Comparison of ENCODE assay signal across 9 mouse cellular contexts in genomic region chr10:66807261-66807968, GRCm38 (mm10).
DNase-seq lines count a peak whose midpoint lies in the region; ATAC-seq and TF ChIP-seq lines count a peak whose summit lies in the region.
"Had no signal": no experiment of that assay in that cellular context is flagged by ENCODE, and none has a peak within 500 bp of the region (broad histone marks: within the 10 kb centered on the region; RNA-seq: fewer than 3 reads in every experiment).

No protein-coding gene starts in this region.

- H3K27me3 ChIP-seq in lung, embryonic 16.5 days (ENCODE audit: control insufficient read depth, insufficient read depth, low read depth, low read length): no peaks in the 10 kb centered on the region

- DNase-seq in ES-E14 (ENCODE audit: low read depth, low spot score): peak; percentile 38
- DNase-seq in brain, adult 2 months (ENCODE audit: low read depth, low spot score): peak; percentile 87
- peak; percentile 29 for DNase-seq in fibroblast of lung, adult 2 months (ENCODE audit: low read depth)
- DNase-seq in heart, postnatal 14 days: peak; percentile 69 to 79
- peak; percentile 78 to 83 for DNase-seq in kidney, postnatal 4 days
- DNase-seq in ovary, postnatal 14 days (ENCODE audit: low spot score): peak; percentile 60

- in situ Hi-C loops in ES-E14 (cut with MboI; ENCODE audit: low sequenced_read_pairs in 2 of 2, unreplicated experiment in 2 of 2): no loop called here

- 46% methylated on average over 16 of the region's 16 CpGs for WGBS in lung, embryonic 16.5 days

- no peak overlapping the region for H3K27ac ChIP-seq in ES-E14 (ENCODE audit: insufficient read depth, low read depth, low read length, poor library complexity, severe bottlenecking)
- no peak overlapping the region for H3K27ac ChIP-seq in lung, embryonic 16.5 days (ENCODE audit: low read length)
- H3K27ac ChIP-seq: limb, embryonic 12.5 days had no signal

- intact Hi-C loops in heart, postnatal 14 days (cut with DNase I): loop anchor here (2.0 kb wide), 1 partner anchor 65 kb away; no protein-coding TSS in a partner anchor

- H3K4me3 ChIP-seq in ES-E14 (ENCODE audit: insufficient read depth in 1 of 2, low read depth in 1 of 2, low read length in 2 of 2, poor library complexity in 1 of 2, severe bottlenecking in 1 of 2): no peak overlapping the region
- no peak overlapping the region for H3K4me3 ChIP-seq in lung, embryonic 16.5 days (ENCODE audit: low read length)
- H3K4me3 ChIP-seq: limb, embryonic 12.5 days had no signal

- 0 out of 2 replicates have a peak overlapping the region, but pooled peaks have one; percentile 37 for H3K9ac ChIP-seq in ES-E14 (ENCODE audit: insufficient read depth, low read depth, low read length, poor library complexity, severe bottlenecking)
- no peak overlapping the region for H3K9ac ChIP-seq in lung, embryonic 16.5 days (ENCODE audit: low read length)
- H3K9ac ChIP-seq: limb, embryonic 12.5 days had no signal

- no peak overlapping the region for H3K4me2 ChIP-seq in lung, embryonic 16.5 days (ENCODE audit: low read depth, low read length)
- H3K4me2 ChIP-seq: limb, embryonic 12.5 days had no signal

- no peaks in the 10 kb centered on the region for H3K9me3 ChIP-seq in ES-E14 (ENCODE audit: control insufficient read depth, insufficient read depth, low read depth, low read length)
- no peaks in the 10 kb centered on the region for H3K9me3 ChIP-seq in lung, embryonic 16.5 days (ENCODE audit: control insufficient read depth, low read length)

- H3K36me3 ChIP-seq in ES-E14 (ENCODE audit: control insufficient read depth, insufficient read depth, low read length, poor library complexity, severe bottlenecking): no peaks in the 10 kb centered on the region
- no peaks in the 10 kb centered on the region for H3K36me3 ChIP-seq in lung, embryonic 16.5 days (ENCODE audit: control insufficient read depth, insufficient read depth, low read length)
- H3K36me3 ChIP-seq: limb, embryonic 12.5 days had no signal

- H3K4me1 ChIP-seq in ES-E14 (ENCODE audit: control insufficient read depth in 2 of 2, insufficient read depth in 2 of 2, low read length in 2 of 2, poor library complexity in 1 of 2): 0 out of 4 replicates have a peak, but pooled peaks cover 0 to 2% of the 10 kb centered on the region in 2 experiments
- H3K4me1 ChIP-seq in lung, embryonic 16.5 days (replicated peaks; ENCODE audit: control insufficient read depth, insufficient read depth, low read length): no peaks in the 10 kb centered on the region
- H3K4me1 ChIP-seq: limb, embryonic 12.5 days had no signal

- ATAC-seq in lung, embryonic 16.5 days (ENCODE audit: low read depth): peak; percentile 67; the same call in 1 of the 2 replicates
- ATAC-seq in activated CD4-positive, CD25-positive, alpha-beta regulatory T cell, adult 4 months: no peak

TF ChIP-seq in ES-E14, 5 proteins besides CTCF, POLR2A, EP300 and RAD21:
- TF ChIP-seq MAFK (IDR thresholded peaks at IDR 0.05; ENCODE audit: insufficient read depth, low read depth, low read length) (no peak), ZNF384 (IDR thresholded peaks at IDR 0.05; ENCODE audit: low read depth, low read length) (peak; percentile 93), ZC3H11A (IDR thresholded peaks at IDR 0.05; ENCODE audit: borderline replicate concordance, low read depth, low read length) (peak; percentile 60; the same call in 1 of the 2 replicates)

Comparison
In these comparisons a context has a peak if more than half of its experiments do, and no peak if none do; other contexts are left out.
1. DNase-seq: peak in every context shown above with its lines; median percentile 87 in brain, adult 2 months; 80 in kidney, postnatal 4 days; 74 in heart, postnatal 14 days; 60 in ovary, postnatal 14 days; 38 in ES-E14; 29 in fibroblast of lung, adult 2 months.